Comparison of ENCODE assay signal across 8 mouse cellular contexts in genomic region chrX:18162861-18163731, GRCm38 (mm10). TPM values are rescaled to one million over a fixed set of nuclear protein-coding genes. Genes with fewer than 3 reads are reported as not detected.
DNase-seq lines count a peak whose midpoint lies in the region; ATAC-seq and TF ChIP-seq lines count a peak whose summit lies in the region.

No protein-coding gene starts in this region.

- WGBS in heart, embryonic 12.5 days = 0% methylated on average over 80 of the region's 95 CpGs
- WGBS in kidney, postnatal 0 days = under 1% methylated on average over 90 of the region's 95 CpGs
- under 1% methylated on average over 88 of the region's 95 CpGs for WGBS in liver, embryonic 16.5 days (ENCODE audit: insufficient replicate concordance)
- WGBS in neural tube, embryonic 14.5 days = 0% methylated on average over 62 of the region's 95 CpGs

- TF ChIP-seq CTCF in kidney, postnatal 0 days (IDR thresholded peaks at IDR 0.05; ENCODE audit: low read depth) = no peak
- TF ChIP-seq CTCF in testis, adult 2 months (IDR thresholded peaks at IDR 0.05; ENCODE audit: control insufficient read depth, insufficient read depth, insufficient replicate concordance, low read depth, low read length) = no peak

- peak overlapping the region; percentile 91 for H3K9ac ChIP-seq in heart, embryonic 12.5 days
- peak overlapping the region; percentile 94 for H3K9ac ChIP-seq in kidney, postnatal 0 days (ENCODE audit: low read depth, low read length)
- H3K9ac ChIP-seq in liver, embryonic 16.5 days (ENCODE audit: low read depth, low read length) = peak overlapping the region; percentile 95
- peak overlapping the region; percentile 89 for H3K9ac ChIP-seq in neural tube, embryonic 14.5 days (replicated peaks; ENCODE audit: low read depth, low read length)

- H3K9me3 ChIP-seq in heart, embryonic 12.5 days (replicated peaks) = no peaks in the 10 kb centered on the region
- no peaks in the 10 kb centered on the region for H3K9me3 ChIP-seq in kidney, postnatal 0 days (replicated peaks; ENCODE audit: low read length)
- no peaks in the 10 kb centered on the region for H3K9me3 ChIP-seq in liver, embryonic 16.5 days (replicated peaks; ENCODE audit: control insufficient read depth, low read length)
- H3K9me3 ChIP-seq in neural tube, embryonic 14.5 days (ENCODE audit: control insufficient read depth, low read length) = no peaks in the 10 kb centered on the region

- no peaks in the 10 kb centered on the region for H3K36me3 ChIP-seq in heart, embryonic 12.5 days
- no peaks in the 10 kb centered on the region for H3K36me3 ChIP-seq in kidney, postnatal 0 days (ENCODE audit: insufficient read depth, low read length)
- no peaks in the 10 kb centered on the region for H3K36me3 ChIP-seq in liver, embryonic 16.5 days (ENCODE audit: control insufficient read depth, insufficient read depth)
- no peaks in the 10 kb centered on the region for H3K36me3 ChIP-seq in neural tube, embryonic 14.5 days (ENCODE audit: control insufficient read depth, insufficient read depth, low read length)
- H3K36me3 ChIP-seq in testis, adult 2 months (ENCODE audit: control insufficient read depth, insufficient read depth, low read length) = no peaks in the 10 kb centered on the region

- DNase-seq in B cell, adult 2 months = peak; percentile 60 to 80
- peak; percentile 16 to 38 for DNase-seq in adrenal gland, postnatal 4 days (ENCODE audit: low spot score in 2 of 2)
- peak; percentile 55 for DNase-seq in kidney, postnatal 0 days (ENCODE audit: low spot score)

- peak overlapping the region; percentile 98 for H3K27ac ChIP-seq in heart, embryonic 12.5 days (ENCODE audit: poor library complexity, severe bottlenecking)
- H3K27ac ChIP-seq in kidney, postnatal 0 days = peak overlapping the region; percentile 98
- peak overlapping the region; percentile 98 for H3K27ac ChIP-seq in liver, embryonic 16.5 days (ENCODE audit: low read length)
- peak overlapping the region; percentile 97 for H3K27ac ChIP-seq in neural tube, embryonic 14.5 days (ENCODE audit: low read depth, low read length)
- H3K27ac ChIP-seq in testis, adult 2 months (ENCODE audit: control insufficient read depth, insufficient read depth, low read depth, low read length) = peak overlapping the region; percentile 78

- no peaks in the 10 kb centered on the region for H3K4me1 ChIP-seq in heart, embryonic 12.5 days (replicated peaks)
- no peaks in the 10 kb centered on the region for H3K4me1 ChIP-seq in kidney, postnatal 0 days (replicated peaks; ENCODE audit: insufficient read depth, low read length)
- H3K4me1 ChIP-seq in liver, embryonic 16.5 days (ENCODE audit: control insufficient read depth, low read depth, low read length) = no peaks in the 10 kb centered on the region; the same call in 1 of the 2 replicates
- H3K4me1 ChIP-seq in neural tube, embryonic 14.5 days (ENCODE audit: control insufficient read depth, insufficient read depth, low read length) = no peaks in the 10 kb centered on the region
- no peaks in the 10 kb centered on the region for H3K4me1 ChIP-seq in testis, adult 2 months (ENCODE audit: control insufficient read depth, insufficient read depth, low read length)

- ATAC-seq in erythroblast, adult 5-6 weeks (replicated peaks; ENCODE audit: low FRiP score, poor library complexity, severe bottlenecking) = peak; percentile 15; the same call in 1 of the 2 replicates
- peak; percentile 40 for ATAC-seq in heart, embryonic 12.5 days (ENCODE audit: insufficient number of reproducible peaks, low FRiP score)
- peak; percentile 30 for ATAC-seq in kidney, postnatal 0 days (replicated peaks; ENCODE audit: low FRiP score, low read depth)
- peak; percentile 25 for ATAC-seq in liver, embryonic 16.5 days (ENCODE audit: low read depth)
- peak; percentile 34 for ATAC-seq in neural tube, embryonic 14.5 days (ENCODE audit: low read depth)

- no peak for TF ChIP-seq POLR2A in testis, adult 2 months (IDR thresholded peaks at IDR 0.05; ENCODE audit: control insufficient read depth, low read depth, low read length)

- H3K27me3 ChIP-seq in heart, embryonic 12.5 days (replicated peaks) = no peaks in the 10 kb centered on the region
- no peaks in the 10 kb centered on the region for H3K27me3 ChIP-seq in kidney, postnatal 0 days (ENCODE audit: insufficient read depth, low read length)
- H3K27me3 ChIP-seq in liver, embryonic 16.5 days (ENCODE audit: control insufficient read depth, insufficient read depth, low read depth, low read length) = no peaks in the 10 kb centered on the region
- H3K27me3 ChIP-seq in neural tube, embryonic 14.5 days (ENCODE audit: control insufficient read depth, insufficient read depth, low read length) = no peaks in the 10 kb centered on the region
- no peaks in the 10 kb centered on the region for H3K27me3 ChIP-seq in testis, adult 2 months (ENCODE audit: control insufficient read depth, insufficient read depth, low read length)

- H3K4me2 ChIP-seq in heart, embryonic 12.5 days = peak overlapping the region; percentile 56
- peak overlapping the region; percentile 58 for H3K4me2 ChIP-seq in kidney, postnatal 0 days (ENCODE audit: low read length)
- H3K4me2 ChIP-seq in liver, embryonic 16.5 days (ENCODE audit: low read depth, low read length) = peak overlapping the region; percentile 50
- peak overlapping the region; percentile 52 for H3K4me2 ChIP-seq in neural tube, embryonic 14.5 days (ENCODE audit: low read depth, low read length)

- peak overlapping the region; percentile 75 for H3K4me3 ChIP-seq in heart, embryonic 12.5 days
- peak overlapping the region; percentile 82 for H3K4me3 ChIP-seq in kidney, postnatal 0 days (replicated peaks; ENCODE audit: low read depth, low read length)
- H3K4me3 ChIP-seq in liver, embryonic 16.5 days (ENCODE audit: low read depth, low read length) = peak overlapping the region; percentile 93
- H3K4me3 ChIP-seq in neural tube, embryonic 14.5 days (ENCODE audit: low read depth, low read length) = peak overlapping the region; percentile 78
- peak overlapping the region; percentile 89 for H3K4me3 ChIP-seq in testis, adult 2 months (ENCODE audit: control insufficient read depth, low read depth, low read length)

RNA-seq across cellular contexts. Expression of gene Kdm6a, which starts 0.7 kb away (rescaled TPM):
- 10 to 100 TPM; 60.1 to 96.8 TPM for total RNA-seq in adrenal gland, postnatal 4 days (2021)
- total RNA-seq in erythroblast, adult 5-6 weeks (2015; ENCODE audit: low replicate concordance) = 113 and 134 TPM in 2 replicates
- 170 and 175 TPM in 2 replicates for total RNA-seq in erythroblast, adult 5-6 weeks (2017; ENCODE audit: low replicate concordance)
- polyA plus RNA-seq in heart, embryonic 12.5 days (2016; fragmentation: Nextera tagmentation; extraction: Ambion mirVana) = 25.2 and 25.5 TPM in 2 replicates
- polyA plus RNA-seq in kidney, postnatal 0 days (2015; fragmentation: Nextera tagmentation; extraction: Ambion mirVana) = 14.0 and 15.3 TPM in 2 replicates
- 18.3 and 23.3 TPM in 2 replicates for polyA plus RNA-seq in liver, embryonic 16.5 days (2015; fragmentation: Nextera tagmentation; extraction: Ambion mirVana)
- polyA plus RNA-seq in neural tube, embryonic 14.5 days (2014; fragmentation: Nextera tagmentation; extraction: Ambion mirVana) = 25.8 and 32.2 TPM in 2 replicates
- 3.2 and 4.7 TPM in 2 replicates for polyA plus RNA-seq in testis, adult 2 months (2012; rRNA removed)

RNA-seq across cellular contexts. Expression of gene Dusp21, which starts 17.4 kb away (rescaled TPM):
- total RNA-seq in adrenal gland, postnatal 4 days (2021) = not detected
- not detected in 2 replicates for total RNA-seq in erythroblast, adult 5-6 weeks (2015; ENCODE audit: low replicate concordance)
- not detected in 2 replicates for total RNA-seq in erythroblast, adult 5-6 weeks (2017; ENCODE audit: low replicate concordance)
- polyA plus RNA-seq in heart, embryonic 12.5 days (2016; fragmentation: Nextera tagmentation; extraction: Ambion mirVana) = not detected in 2 replicates
- polyA plus RNA-seq in kidney, postnatal 0 days (2015; fragmentation: Nextera tagmentation; extraction: Ambion mirVana) = not detected in 2 replicates
- polyA plus RNA-seq in liver, embryonic 16.5 days (2015; fragmentation: Nextera tagmentation; extraction: Ambion mirVana) = not detected in 2 replicates
- not detected in 2 replicates for polyA plus RNA-seq in neural tube, embryonic 14.5 days (2014; fragmentation: Nextera tagmentation; extraction: Ambion mirVana)
- polyA plus RNA-seq in testis, adult 2 months (2012; rRNA removed) = 49.0 and 64.9 TPM in 2 replicates

Comparison
In these comparisons a context has a peak if more than half of its experiments do, and no peak if none do; other contexts are left out.
1. Peak in every context shown above with its lines: DNase-seq, ATAC-seq, H3K4me3 ChIP-seq and H3K27ac ChIP-seq.
2. RNA of gene Dusp21, which starts 17.4 kb away (polyA plus RNA-seq): 49.0 to 64.9 TPM in testis, adult 2 months; not detected in heart, embryonic 12.5 days, not detected in kidney, postnatal 0 days, not detected in liver, embryonic 16.5 days and not detected in neural tube, embryonic 14.5 days; every median in the first group is over 10 times any median in the second.